Mouse (Mus musculus): ENCODE data around the gene Ggt1. TPM values are rescaled to one million over a fixed set of nuclear protein-coding genes. Genes with fewer than 3 reads are reported as not detected.

Gene Ggt1
- polyA plus RNA-seq, 1 experiment from 2014 or later = 4.9 TPM

GRCm38 (mm10) chr10:75616044-75616443 is 54.6 kb downstream of the Ggt1 start:
- ATAC-seq (replicated peaks; ENCODE audit: low FRiP score) (no peak), DNase-seq (ENCODE audit: low spot score) (no peak)
- 70% methylated on average over 4 of the region's 4 CpGs for WGBS
- no peak overlapping the region for H3K27ac ChIP-seq (ENCODE audit: low read depth, low read length)
- H3K9ac ChIP-seq (ENCODE audit: low read depth, low read length) = no peak overlapping the region
- no peaks in the 10 kb centered on the region for H3K27me3 ChIP-seq (replicated peaks; ENCODE audit: control insufficient read depth, insufficient read depth, low read length)
- 0 out of 2 replicates have a peak, but pooled peaks cover 2% of the 10 kb centered on the region for H3K4me1 ChIP-seq (replicated peaks; ENCODE audit: control insufficient read depth, insufficient read depth, low read length)
- H3K36me3 ChIP-seq (ENCODE audit: control insufficient read depth, insufficient read depth, low read length) = no peaks in the 10 kb centered on the region
- H3K9me3 ChIP-seq (ENCODE audit: control insufficient read depth, low read length) = no peaks in the 10 kb centered on the region
- no peak overlapping the region for H3K4me3 ChIP-seq (ENCODE audit: low read depth, low read length)
- no peak overlapping the region for H3K4me2 ChIP-seq

GRCm38 (mm10) chr10:75620818-75621217 is 59.4 kb downstream of the Ggt1 start:
- no peak for DNase-seq (ENCODE audit: low spot score)
- H3K4me2 ChIP-seq = no peak overlapping the region
- no peaks in the 10 kb centered on the region for H3K36me3 ChIP-seq (ENCODE audit: control insufficient read depth, insufficient read depth, low read length)
- H3K4me3 ChIP-seq (ENCODE audit: low read depth, low read length) = no peak overlapping the region
- no peak for ATAC-seq (replicated peaks; ENCODE audit: low FRiP score)
- 52% methylated on average over 3 of the region's 3 CpGs for WGBS
- no peak overlapping the region for H3K27ac ChIP-seq (ENCODE audit: low read depth, low read length)
- H3K9me3 ChIP-seq (ENCODE audit: control insufficient read depth, low read length) = no peaks in the 10 kb centered on the region
- H3K27me3 ChIP-seq (replicated peaks; ENCODE audit: control insufficient read depth, insufficient read depth, low read length) = no peaks in the 10 kb centered on the region
- no peaks in the 10 kb centered on the region for H3K4me1 ChIP-seq (replicated peaks; ENCODE audit: control insufficient read depth, insufficient read depth, low read length)
- H3K9ac ChIP-seq (ENCODE audit: low read depth, low read length) = no peak overlapping the region

- 56% methylated on average over 6 of the region's 6 CpGs for WGBS
- DNase-seq (ENCODE audit: low spot score) (no peak), ATAC-seq (replicated peaks; ENCODE audit: low FRiP score) (no peak)
- Histone ChIP-seq H3K4me1 (replicated peaks; ENCODE audit: control insufficient read depth, insufficient read depth, low read length) (no peaks in the 10 kb centered on the region), H3K27ac (ENCODE audit: low read depth, low read length) (no peak overlapping the region), H3K9me3 (ENCODE audit: control insufficient read depth, low read length) (no peaks in the 10 kb centered on the region), H3K9ac (ENCODE audit: low read depth, low read length) (no peak overlapping the region), H3K36me3 (ENCODE audit: control insufficient read depth, insufficient read depth, low read length) (no peaks in the 10 kb centered on the region), H3K27me3 (replicated peaks; ENCODE audit: control insufficient read depth, insufficient read depth, low read length) (no peaks in the 10 kb centered on the region), H3K4me3 (ENCODE audit: low read depth, low read length) (no peak overlapping the region), H3K4me2 (no peak overlapping the region)
These were observed 64.5 kb downstream of the Ggt1 start for GRCm38 (mm10) chr10:75625920-75626319.

GRCm38 (mm10) chr10:75626991-75627390 is 65.6 kb downstream of the Ggt1 start:
- WGBS = 55% methylated on average over 3 of the region's 3 CpGs
- H3K4me3 ChIP-seq (ENCODE audit: low read depth, low read length) = no peak overlapping the region
- H3K27me3 ChIP-seq (replicated peaks; ENCODE audit: control insufficient read depth, insufficient read depth, low read length) = no peaks in the 10 kb centered on the region
- ATAC-seq (replicated peaks; ENCODE audit: low FRiP score) (no peak), DNase-seq (ENCODE audit: low spot score) (no peak)
- H3K4me1 ChIP-seq (replicated peaks; ENCODE audit: control insufficient read depth, insufficient read depth, low read length) = no peaks in the 10 kb centered on the region
- H3K9ac ChIP-seq (ENCODE audit: low read depth, low read length) = no peak overlapping the region
- H3K36me3 ChIP-seq (ENCODE audit: control insufficient read depth, insufficient read depth, low read length) = no peaks in the 10 kb centered on the region
- H3K27ac ChIP-seq (ENCODE audit: low read depth, low read length) = no peak overlapping the region
- H3K9me3 ChIP-seq (ENCODE audit: control insufficient read depth, low read length) = no peaks in the 10 kb centered on the region
- no peak overlapping the region for H3K4me2 ChIP-seq

DNA sequence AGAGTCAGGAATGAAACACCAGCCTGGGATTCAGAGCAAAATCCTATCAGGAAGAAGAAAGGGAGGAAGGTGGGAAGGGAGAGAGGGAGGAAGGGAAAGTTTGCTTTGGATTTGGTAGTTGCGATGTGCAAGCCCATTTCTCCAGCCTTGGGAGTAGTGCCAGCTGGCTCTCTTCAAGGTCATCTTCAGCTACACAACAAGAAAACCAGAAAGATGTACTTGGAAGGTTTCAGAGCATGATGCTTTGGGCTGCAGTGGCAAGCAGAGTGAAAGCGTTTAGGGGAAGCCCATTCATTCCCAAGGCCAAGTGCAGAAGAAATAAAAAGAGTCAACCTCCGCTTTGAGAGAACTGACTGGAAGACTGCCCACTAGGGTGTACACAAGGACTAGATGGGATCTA is 66.1 kb downstream of the Ggt1 start:
- 83% methylated on average over 3 of the region's 3 CpGs for WGBS
- no peak for ATAC-seq (replicated peaks; ENCODE audit: low FRiP score)
- no peaks in the 10 kb centered on the region for H3K4me1 ChIP-seq (replicated peaks; ENCODE audit: control insufficient read depth, insufficient read depth, low read length)

GRCm38 (mm10) chr10:75632633-75633032 is 71.2 kb downstream of the Ggt1 start:
- H3K4me3 ChIP-seq (ENCODE audit: low read depth, low read length) = no peak overlapping the region
- H3K9ac ChIP-seq (ENCODE audit: low read depth, low read length) = no peak overlapping the region
- H3K9me3 ChIP-seq (ENCODE audit: control insufficient read depth, low read length) = no peaks in the 10 kb centered on the region
- H3K27ac ChIP-seq (ENCODE audit: low read depth, low read length) = no peak overlapping the region
- 66% methylated on average over 5 of the region's 5 CpGs for WGBS
- no peak for DNase-seq (ENCODE audit: low spot score)
- H3K4me1 ChIP-seq (replicated peaks; ENCODE audit: control insufficient read depth, insufficient read depth, low read length) = no peaks in the 10 kb centered on the region
- no peaks in the 10 kb centered on the region; the same call in 1 of the 2 replicates for H3K27me3 ChIP-seq (replicated peaks; ENCODE audit: control insufficient read depth, insufficient read depth, low read length)
- H3K4me2 ChIP-seq = no peak overlapping the region
- ATAC-seq (replicated peaks; ENCODE audit: low FRiP score) = no peak
- H3K36me3 ChIP-seq (ENCODE audit: control insufficient read depth, insufficient read depth, low read length) = no peaks in the 10 kb centered on the region

More for the DNA sequence above, 66.1 kb downstream of the Ggt1 start:
- Histone ChIP-seq H3K27me3 (replicated peaks; ENCODE audit: control insufficient read depth, insufficient read depth, low read length) (no peaks in the 10 kb centered on the region), H3K27ac (ENCODE audit: low read depth, low read length) (no peak overlapping the region), H3K36me3 (ENCODE audit: control insufficient read depth, insufficient read depth, low read length) (no peaks in the 10 kb centered on the region), H3K4me2 (no peak overlapping the region), H3K9me3 (ENCODE audit: control insufficient read depth, low read length) (no peaks in the 10 kb centered on the region), H3K9ac (ENCODE audit: low read depth, low read length) (no peak overlapping the region), H3K4me3 (ENCODE audit: low read depth, low read length) (no peak overlapping the region)
- DNase-seq (ENCODE audit: low spot score) = no peak

DNA sequence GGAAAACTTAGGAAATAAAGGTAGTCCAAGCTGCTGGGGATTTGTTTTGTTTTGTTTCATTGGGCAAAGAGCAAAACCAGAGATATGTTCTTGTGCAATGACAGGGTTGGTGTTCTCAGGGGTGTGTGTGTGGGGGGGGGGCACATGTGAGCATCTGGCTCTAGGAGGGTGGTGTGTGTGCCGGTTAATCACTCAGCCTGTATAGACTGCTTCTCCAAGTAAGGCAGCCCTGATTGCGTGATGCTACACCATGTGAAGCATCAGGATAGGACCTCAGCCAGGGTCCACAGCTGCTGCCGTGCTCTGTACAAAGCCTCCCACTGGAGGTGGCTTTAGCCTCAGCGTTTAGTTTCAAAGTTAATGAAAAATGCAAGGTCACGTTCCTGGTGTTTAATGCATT is 71.6 kb downstream of the Ggt1 start:
- Histone ChIP-seq H3K9me3 (ENCODE audit: control insufficient read depth, low read length) (no peaks in the 10 kb centered on the region), H3K36me3 (ENCODE audit: control insufficient read depth, insufficient read depth, low read length) (no peaks in the 10 kb centered on the region), H3K27me3 (replicated peaks; ENCODE audit: control insufficient read depth, insufficient read depth, low read length) (no peaks in the 10 kb centered on the region; the same call in 1 of the 2 replicates), H3K27ac (ENCODE audit: low read depth, low read length) (no peak overlapping the region), H3K4me3 (ENCODE audit: low read depth, low read length) (no peak overlapping the region), H3K4me1 (replicated peaks; ENCODE audit: control insufficient read depth, insufficient read depth, low read length) (no peaks in the 10 kb centered on the region), H3K4me2 (no peak overlapping the region), H3K9ac (ENCODE audit: low read depth, low read length) (no peak overlapping the region)
- WGBS = 80% methylated on average over 5 of the region's 5 CpGs
- ATAC-seq (replicated peaks; ENCODE audit: low FRiP score) (no peak), DNase-seq (ENCODE audit: low spot score) (no peak)

- H3K9me3 ChIP-seq (ENCODE audit: control insufficient read depth, low read length) = no peaks in the 10 kb centered on the region
- H3K27ac ChIP-seq (ENCODE audit: low read depth, low read length) = no peak overlapping the region
- no peaks in the 10 kb centered on the region for H3K36me3 ChIP-seq (ENCODE audit: control insufficient read depth, insufficient read depth, low read length)
- H3K4me1 ChIP-seq (replicated peaks; ENCODE audit: control insufficient read depth, insufficient read depth, low read length) = no peaks in the 10 kb centered on the region
- H3K4me2 ChIP-seq = no peak overlapping the region
- no peaks in the 10 kb centered on the region; the same call in 1 of the 2 replicates for H3K27me3 ChIP-seq (replicated peaks; ENCODE audit: control insufficient read depth, insufficient read depth, low read length)
- DNase-seq (ENCODE audit: low spot score) (no peak), ATAC-seq (replicated peaks; ENCODE audit: low FRiP score) (no peak)
- no peak overlapping the region for H3K9ac ChIP-seq (ENCODE audit: low read depth, low read length)
- no peak overlapping the region for H3K4me3 ChIP-seq (ENCODE audit: low read depth, low read length)
- 81% methylated on average over 12 of the region's 14 CpGs for WGBS
These were observed 72.3 kb downstream of the Ggt1 start for GRCm38 (mm10) chr10:75633576-75634139.

DNA sequence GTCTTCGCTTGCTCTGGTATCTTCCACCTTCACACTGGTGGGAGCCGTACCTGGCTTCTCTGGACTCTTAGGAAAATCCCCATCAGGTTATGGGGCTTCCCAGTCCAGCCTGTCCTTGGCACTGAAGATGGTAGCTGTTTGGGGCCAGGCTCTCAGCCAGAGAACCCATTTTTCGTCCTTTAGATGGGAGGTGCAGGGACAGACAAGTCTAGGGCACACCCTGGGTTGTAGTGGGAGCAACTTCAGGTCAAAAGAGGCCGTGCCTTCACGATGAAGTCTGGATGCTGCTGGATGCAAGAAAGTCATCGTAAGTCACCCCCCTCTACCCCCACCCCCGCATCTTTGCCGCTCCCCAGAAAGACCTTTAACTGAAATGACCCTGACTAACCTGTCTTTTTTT is 73.2 kb downstream of the Ggt1 start:
- no peak overlapping the region for H3K9ac ChIP-seq (ENCODE audit: low read depth, low read length)
- no peaks in the 10 kb centered on the region; the same call in 1 of the 2 replicates for H3K27me3 ChIP-seq (replicated peaks; ENCODE audit: control insufficient read depth, insufficient read depth, low read length)
- no peaks in the 10 kb centered on the region for H3K9me3 ChIP-seq (ENCODE audit: control insufficient read depth, low read length)
- no peak overlapping the region for H3K4me2 ChIP-seq
- no peaks in the 10 kb centered on the region for H3K4me1 ChIP-seq (replicated peaks; ENCODE audit: control insufficient read depth, insufficient read depth, low read length)
- ATAC-seq (replicated peaks; ENCODE audit: low FRiP score) (no peak), DNase-seq (ENCODE audit: low spot score) (no peak)
- H3K27ac ChIP-seq (ENCODE audit: low read depth, low read length) = no peak overlapping the region
- WGBS = 87% methylated on average over 8 of the region's 8 CpGs
- H3K36me3 ChIP-seq (ENCODE audit: control insufficient read depth, insufficient read depth, low read length) = no peaks in the 10 kb centered on the region
- no peak overlapping the region for H3K4me3 ChIP-seq (ENCODE audit: low read depth, low read length)

All from liver, embryonic 11.5 days (tissue).